Mouse (Mus musculus) hindbrain, embryonic 14.5 days (tissue): ENCODE data around the gene Gnl1. TPM values are rescaled to one million over a fixed set of nuclear protein-coding genes. Genes with fewer than 3 reads are reported as not detected.

Source experiments
- ATAC-seq: fragments of 200-750 bp; cut with Nextera tagmentation; 2 replicates; pipeline ENCODE4 v1.8.0; 2017; ENCODE audit warnings: moderate number of reproducible peaks, mild to moderate bottlenecking, moderate TSS enrichment, moderate library complexity; ENCODE audit not compliant: low FRiP score
- DNase-seq: peaks from one replicate; pipeline ENCODE4 v3.0.0-alpha.2; 2015; ENCODE audit warnings: low spot score
- H3K27ac ChIP-seq: fragments of 300-500 bp; sonication (generic); 2 replicates; pipeline ENCODE4 v1.5.1; 2014; ENCODE audit warnings: mild to moderate bottlenecking, moderate library complexity
- H3K27me3 ChIP-seq: fragments of 300-500 bp; sonication (generic); 2 replicates; pipeline ENCODE4 v1.6.1; 2014; ENCODE audit warnings: mild to moderate bottlenecking, low read length, mixed read lengths; ENCODE audit not compliant: control insufficient read depth, insufficient read depth
- H3K36me3 ChIP-seq: fragments of 300-500 bp; sonication (generic); replicated peaks from 2 replicates; pipeline ENCODE4 v1.6.1; 2014; ENCODE audit not compliant: control insufficient read depth, insufficient read depth
- H3K4me1 ChIP-seq: fragments of 300-500 bp; sonication (generic); replicated peaks from 2 replicates; pipeline ENCODE4 v1.6.1; 2014; ENCODE audit warnings: antibody characterized with exemption, low read length, mixed read lengths; ENCODE audit not compliant: control insufficient read depth, insufficient read depth
- H3K4me2 ChIP-seq: fragments of 300-500 bp; sonication (generic); replicated peaks from 2 replicates; pipeline ENCODE4 v1.6.1; 2014; ENCODE audit warnings: mild to moderate bottlenecking, moderate library complexity
- H3K4me3 ChIP-seq: fragments of 300-500 bp; sonication (generic); replicated peaks from 2 replicates; pipeline ENCODE4 v1.5.1; 2014; ENCODE audit warnings: mild to moderate bottlenecking, low read length
- H3K9ac ChIP-seq: fragments of 300-500 bp; sonication (generic); 2 replicates; pipeline ENCODE4 v1.6.1; 2014
- H3K9me3 ChIP-seq: fragments of 300-500 bp; sonication (generic); 2 replicates; pipeline ENCODE4 v1.6.1; 2016; ENCODE audit warnings: low read length; ENCODE audit not compliant: control insufficient read depth
- WGBS: fragments of 180-500 bp; shearing (Covaris S2); extraction: QIAGEN DNeasy Blood & Tissue Kit; methylation state at CpG from one replicate; pipeline ENCODE4 v1.1.7; 2014; 5-methylcytosine and 5-hydroxymethylcytosine counted together
- polyA plus RNA-seq: library from polyadenylated mRNA; unstranded; fragments of >200 nt; fragmentation: Nextera tagmentation; extraction: Ambion mirVana; gene quantifications from 2 replicates; pipeline ENCODE4 v1.2.1, GENCODE M21; 2014

The Gnl1 gene
- polyA plus RNA-seq, 1 experiment from 2014 or later, result 52.2 TPM

DNA sequence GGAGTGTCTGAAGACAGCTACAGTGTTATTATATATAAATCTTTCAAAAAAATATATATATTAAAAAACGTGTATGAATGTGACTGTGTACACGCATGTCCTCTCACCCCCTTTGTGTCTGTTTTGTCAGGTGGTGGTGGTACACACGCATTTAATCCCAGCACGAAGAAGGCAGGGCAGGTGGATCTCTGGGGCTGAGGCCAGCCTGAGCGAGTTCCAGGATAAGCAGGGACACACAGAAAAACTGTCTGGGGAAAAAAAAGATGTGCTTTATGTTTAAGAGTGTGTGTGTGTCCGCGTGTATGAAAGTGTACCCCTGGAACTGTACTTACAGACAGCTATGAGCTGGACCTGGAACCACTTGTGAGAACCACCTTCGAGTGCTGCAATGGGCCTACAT is 25.0 kb upstream of the Gnl1 start:
- ATAC-seq (no peak), DNase-seq (no peak)
- 83% methylated on average over 8 of the region's 8 CpGs for whole genome bisulfite sequencing
- Histone ChIP-seq H3K27me3 (no peaks in the 10 kb centered on the region), H3K4me2 (no peak overlapping the region), H3K4me3 (no peak overlapping the region), H3K4me1 (no peaks in the 10 kb centered on the region), H3K36me3 (peaks cover 51% of the 10 kb centered on the region), H3K9me3 (no peaks in the 10 kb centered on the region), H3K9ac (no peak overlapping the region), H3K27ac (no peak overlapping the region)

DNA sequence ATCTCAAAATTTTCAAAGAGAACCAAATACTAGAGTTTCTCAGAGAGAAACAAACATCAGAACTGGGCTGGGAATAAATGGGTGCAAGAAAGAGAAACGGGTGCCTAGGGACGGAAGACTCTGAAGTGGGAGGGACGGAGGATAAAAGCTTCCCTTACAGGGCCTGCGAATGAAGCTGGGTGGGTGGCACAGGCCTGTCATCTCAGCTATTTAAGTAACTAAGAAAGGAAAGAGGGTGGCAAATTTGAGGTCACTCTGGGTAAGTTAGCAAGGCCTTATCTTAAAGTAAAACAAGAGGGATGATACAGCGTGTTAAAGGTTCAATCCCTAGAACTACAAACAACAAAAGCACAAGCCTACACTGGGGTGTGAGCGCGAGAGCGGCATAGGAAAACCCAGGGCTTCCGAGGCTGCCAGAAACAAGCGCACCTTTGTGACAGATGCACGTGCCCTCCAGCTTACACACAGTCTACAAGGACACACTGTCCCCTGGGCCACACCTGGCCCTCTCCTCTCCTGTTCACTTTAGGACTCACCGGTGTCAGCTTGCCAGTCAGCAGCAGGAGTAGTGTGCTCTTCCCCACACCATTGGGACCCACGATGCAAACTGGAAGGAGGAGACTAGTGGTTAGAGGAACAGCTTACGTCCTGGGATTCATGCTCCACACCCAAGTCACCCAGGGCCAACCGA is 21.0 kb upstream of the Gnl1 start:
- Histone ChIP-seq H3K27ac (no peak overlapping the region), H3K9me3 (no peaks in the 10 kb centered on the region), H3K4me1 (no peaks in the 10 kb centered on the region), H3K4me3 (no peak overlapping the region), H3K9ac (no peak overlapping the region), H3K4me2 (no peak overlapping the region), H3K27me3 (no peaks in the 10 kb centered on the region), H3K36me3 (peaks cover 91% of the 10 kb centered on the region)
- DNase-seq (no peak), ATAC-seq (no peak)
- WGBS, result 96% methylated on average over 15 of the region's 15 CpGs

DNA sequence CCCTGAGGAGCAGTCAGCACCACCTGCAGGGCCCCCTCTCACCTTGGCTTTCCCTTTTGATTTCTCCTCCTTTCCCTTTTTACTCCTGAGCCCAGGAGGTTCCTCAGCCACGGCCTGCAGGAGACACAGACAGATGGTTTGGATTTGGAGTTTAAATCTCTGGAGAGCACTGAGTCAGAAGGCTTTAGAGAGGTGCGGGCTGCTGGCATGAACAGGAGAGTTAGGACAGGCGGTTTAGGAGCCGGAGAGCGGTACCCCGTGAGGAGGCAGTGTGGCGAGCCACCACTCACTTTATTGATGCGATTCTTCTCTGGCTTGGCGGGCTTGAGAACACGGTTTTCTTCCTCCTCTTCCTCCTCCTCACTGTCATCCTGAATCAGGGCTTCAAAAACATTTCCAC is 16.4 kb upstream of the Gnl1 start:
- Histone ChIP-seq H3K9me3 (no peaks in the 10 kb centered on the region), H3K4me2 (no peak overlapping the region), H3K4me3 (no peak overlapping the region), H3K36me3 (peaks cover 88% of the 10 kb centered on the region), H3K4me1 (0 out of 2 replicates have a peak, but pooled peaks cover under 1% of the 10 kb centered on the region), H3K27me3 (no peaks in the 10 kb centered on the region), H3K27ac (no peak overlapping the region), H3K9ac (no peak overlapping the region)
- 91% methylated on average over 10 of the region's 10 CpGs for WGBS
- DNase-seq, result no peak
- no peak for ATAC-seq

DNA sequence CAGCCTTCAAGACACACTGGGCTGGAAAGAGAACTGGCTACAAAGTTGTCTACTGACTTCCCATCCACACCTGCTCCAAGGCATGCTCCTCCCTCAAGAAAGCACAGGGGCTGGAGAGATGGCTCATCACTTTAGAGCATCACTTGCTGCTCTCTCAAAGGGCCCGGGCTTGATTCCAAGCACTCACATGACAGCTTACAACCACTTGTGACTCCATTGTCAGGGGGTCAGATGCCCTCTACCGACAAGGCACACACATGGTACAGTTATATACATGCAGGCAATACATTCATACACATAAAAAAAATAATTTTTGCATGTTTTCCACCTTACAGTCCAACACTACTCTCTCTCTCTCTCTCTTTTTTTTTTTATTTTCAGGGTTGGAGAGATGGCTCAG is 12.0 kb upstream of the Gnl1 start:
- H3K4me3 ChIP-seq, result no peak overlapping the region

DNA sequence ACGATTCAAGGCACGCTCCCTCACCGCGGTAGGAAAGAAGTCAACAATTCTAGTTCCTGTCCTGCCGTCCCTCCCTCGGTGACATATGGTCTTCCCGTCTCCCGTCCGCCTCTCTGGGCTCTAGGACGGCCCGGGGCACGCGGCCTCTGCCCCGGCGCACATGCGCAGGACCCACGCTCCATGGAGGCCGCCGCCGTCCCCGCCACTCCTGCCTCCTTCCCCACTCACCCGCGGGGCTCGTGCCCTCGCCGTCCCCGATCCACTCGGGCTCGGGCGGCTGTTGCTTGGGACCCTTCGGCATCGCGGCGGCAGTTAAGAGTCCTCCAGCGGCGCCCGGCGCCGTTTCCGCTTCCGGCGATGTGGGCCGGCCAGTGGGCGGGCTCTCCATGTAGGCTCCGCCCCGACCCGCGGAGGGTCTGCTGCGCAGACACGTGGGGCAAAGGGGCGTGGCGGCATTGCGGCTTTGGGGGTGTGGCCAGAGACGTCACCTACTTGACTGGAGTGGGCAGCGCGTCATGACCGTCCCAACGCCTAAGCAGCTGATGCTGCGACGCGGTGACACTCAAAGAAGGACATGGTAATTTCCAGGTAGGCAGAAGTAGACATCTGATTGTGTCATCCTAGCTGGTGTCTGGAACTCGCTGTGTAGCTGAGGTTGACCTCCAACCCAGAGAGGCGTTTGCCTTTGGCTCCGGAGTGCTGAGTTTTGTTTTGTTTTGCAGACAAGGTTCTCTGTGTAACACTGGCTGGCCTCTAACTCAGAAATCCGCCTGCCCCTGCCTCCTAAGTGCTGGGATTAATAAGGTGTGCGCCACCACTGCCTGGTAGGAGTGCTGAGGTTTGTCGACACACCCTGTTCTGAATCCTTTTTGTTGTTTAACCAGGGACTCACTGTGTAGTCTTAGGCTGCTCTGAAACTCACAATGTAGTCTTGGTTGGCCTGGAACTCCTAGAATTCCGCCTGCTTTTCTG is 9.9 kb upstream of the Gnl1 start, which contains the start of gene Abcf1:
Gene Abcf1 (minus strand): TSS at position 344 of the 972 bp plus-strand sequence.
- peak; percentile 96 for ATAC-seq
- under 1% methylated on average over 58 of the region's 68 CpGs for WGBS
- peak within 1 kb of the TSS; percentile 65 for H3K4me2 ChIP-seq
- H3K9me3 ChIP-seq, result no peaks in the 10 kb centered on the region
- H3K36me3 ChIP-seq, result peaks cover 53% of the 10 kb centered on the region
- no peaks in the 10 kb centered on the region for H3K27me3 ChIP-seq
- H3K9ac ChIP-seq, result peak within 1 kb of the TSS; percentile 64
- H3K27ac ChIP-seq, result peak within 1 kb of the TSS; percentile 69
- peaks cover 8% of the 10 kb centered on the region; the same call in 1 of the 2 replicates for H3K4me1 ChIP-seq
- DNase-seq, result peak; percentile 99
- H3K4me3 ChIP-seq, result peak within 1 kb of the TSS; percentile 64

More for the DNA sequence above, 12.0 kb upstream of the Gnl1 start:
- Histone ChIP-seq H3K9me3 (no peaks in the 10 kb centered on the region), H3K9ac (no peak overlapping the region), H3K27ac (no peak overlapping the region), H3K4me2 (no peak overlapping the region), H3K36me3 (peaks cover 56% of the 10 kb centered on the region), H3K4me1 (peaks cover 8% of the 10 kb centered on the region; the same call in 1 of the 2 replicates), H3K27me3 (no peaks in the 10 kb centered on the region)
- no peak for DNase-seq
- WGBS, result 85% methylated on average over 2 of the region's 2 CpGs
- no peak for ATAC-seq

DNA sequence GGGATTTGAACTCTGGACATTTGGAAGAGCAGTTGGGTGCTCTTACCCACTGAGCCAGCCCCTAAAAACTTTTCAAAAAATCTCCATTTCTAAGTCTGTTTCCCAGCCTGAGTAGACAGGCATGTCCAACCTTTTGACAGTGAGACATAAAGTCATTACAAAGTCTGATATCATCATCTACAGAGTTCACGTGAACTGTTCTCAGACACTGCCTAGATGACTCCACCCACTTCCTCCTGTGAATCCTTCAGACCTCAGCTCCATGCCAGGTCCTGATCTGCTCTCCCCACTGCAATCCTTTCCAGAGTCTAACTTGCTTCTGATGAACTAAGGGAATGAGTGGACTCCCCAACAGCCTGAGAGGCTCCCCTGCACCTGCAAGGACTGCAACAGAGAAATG is 7.5 kb upstream of the Gnl1 start:
- Histone ChIP-seq H3K4me1 (peaks cover 8% of the 10 kb centered on the region; the same call in 1 of the 2 replicates), H3K4me3 (no peak overlapping the region), H3K4me2 (no peak overlapping the region), H3K9ac (no peak overlapping the region), H3K36me3 (peaks cover 51% of the 10 kb centered on the region), H3K27me3 (no peaks in the 10 kb centered on the region), H3K9me3 (no peaks in the 10 kb centered on the region), H3K27ac (no peak overlapping the region)
- 88% methylated on average over 1 of the region's 1 CpGs for WGBS
- DNase-seq (no peak), ATAC-seq (no peak)

DNA sequence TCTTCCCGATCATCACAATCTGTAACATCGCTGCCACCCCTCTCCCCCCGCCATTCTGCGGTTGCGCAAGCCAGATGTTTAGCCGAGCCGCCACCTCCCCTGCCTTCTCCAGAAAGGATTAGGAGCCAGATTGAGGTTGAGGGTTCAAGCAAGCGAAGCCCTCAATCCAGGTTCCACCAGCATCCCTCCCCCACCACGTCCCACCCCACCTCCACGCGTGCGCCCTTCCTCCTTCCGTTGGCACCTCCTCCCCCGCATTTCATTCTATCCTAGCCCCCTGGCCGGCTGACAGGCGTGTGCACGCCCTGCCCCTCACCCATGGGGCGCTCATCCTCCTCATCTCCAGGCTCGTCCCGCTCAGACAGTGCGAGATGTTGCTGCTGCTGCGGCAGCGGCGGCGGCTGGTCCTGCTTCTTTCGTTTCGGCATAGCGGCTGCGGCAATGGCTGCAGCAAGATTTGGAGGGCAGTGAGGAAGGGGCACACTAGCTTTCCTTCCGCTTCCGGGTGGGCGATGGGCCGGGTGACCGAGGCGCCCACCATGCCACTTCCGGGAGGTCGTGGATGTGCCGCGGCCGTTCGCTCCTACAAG is 745 bp upstream of the Gnl1 start:
- Histone ChIP-seq H3K27me3 (no peaks in the 10 kb centered on the region), H3K27ac (peak overlapping the region; percentile 95), H3K9me3 (no peaks in the 10 kb centered on the region), H3K4me1 (peaks cover 14% of the 10 kb centered on the region), H3K36me3 (peaks cover 51% of the 10 kb centered on the region), H3K4me3 (peak overlapping the region; percentile 57), H3K4me2 (peak overlapping the region; percentile 91), H3K9ac (peak overlapping the region; percentile 76)
- DNase-seq (peak; percentile 83), ATAC-seq (peak; percentile 90)
- WGBS, result under 1% methylated on average over 41 of the region's 41 CpGs

DNA sequence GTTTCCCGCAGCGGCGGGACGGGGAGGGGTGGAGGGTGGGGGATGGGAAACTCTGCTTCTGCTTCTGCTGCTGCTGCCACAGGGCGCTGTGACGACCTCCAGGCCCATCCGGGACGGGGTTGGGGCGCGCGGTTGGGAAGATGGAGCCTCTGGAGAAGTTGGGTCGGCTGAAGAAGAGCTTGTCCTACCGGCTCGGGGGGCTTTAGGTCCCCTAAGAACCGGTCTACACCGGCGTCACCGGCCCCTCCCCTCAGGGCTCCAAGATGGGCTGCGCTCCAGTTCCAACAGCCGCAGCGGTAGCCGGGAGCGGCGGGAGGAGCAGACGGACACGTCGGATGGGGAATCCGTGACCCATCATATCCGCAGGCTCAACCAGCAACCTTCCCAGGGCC is 708 bp downstream of the Gnl1 start:
- Histone ChIP-seq H3K9me3 (no peaks in the 10 kb centered on the region), H3K4me3 (peak overlapping the region; percentile 57), H3K27me3 (no peaks in the 10 kb centered on the region), H3K4me1 (peaks cover 14% of the 10 kb centered on the region), H3K36me3 (peaks cover 51% of the 10 kb centered on the region), H3K27ac (peak overlapping the region; percentile 95), H3K9ac (peak overlapping the region; percentile 76), H3K4me2 (peak overlapping the region; percentile 91)
- ATAC-seq (peak; percentile 22; the same call in 1 of the 2 replicates), DNase-seq (no peak)
- WGBS, result under 1% methylated on average over 25 of the region's 29 CpGs

DNA sequence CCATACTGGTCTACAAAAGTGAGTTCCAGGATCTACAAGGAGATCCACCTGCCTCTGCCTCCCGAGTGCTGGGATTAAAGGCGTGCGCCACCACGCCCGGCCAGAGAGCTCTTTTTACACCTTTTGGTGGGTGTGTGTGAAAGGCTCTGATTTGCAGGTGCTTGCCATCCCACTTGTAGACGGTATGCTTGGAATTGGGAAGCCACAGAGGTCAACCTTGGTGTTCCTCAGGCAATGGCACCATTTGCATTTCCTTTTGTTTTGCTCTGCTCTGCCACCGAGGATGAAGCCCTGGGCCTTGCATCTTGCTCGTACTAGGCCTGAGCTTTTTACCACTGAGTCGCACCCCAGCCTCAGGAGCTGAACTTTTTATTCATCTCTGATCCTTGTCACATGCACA is 2.1 kb downstream of the Gnl1 start:
- H3K36me3 ChIP-seq, result peaks cover 51% of the 10 kb centered on the region
- no peak for ATAC-seq
- H3K4me1 ChIP-seq, result peaks cover 14% of the 10 kb centered on the region
- DNase-seq, result no peak
- H3K27me3 ChIP-seq, result no peaks in the 10 kb centered on the region
- peak overlapping the region; percentile 76; the same call in 1 of the 2 replicates for H3K9ac ChIP-seq
- H3K9me3 ChIP-seq, result no peaks in the 10 kb centered on the region
- no peak overlapping the region for H3K4me3 ChIP-seq
- H3K4me2 ChIP-seq, result no peak overlapping the region
- H3K27ac ChIP-seq, result no peak overlapping the region
- WGBS, result 89% methylated on average over 9 of the region's 9 CpGs
